Mouse (Mus musculus): Measurements from ENCODE around the gene Mgea5.

- TF ChIP-seq CTCF (IDR thresholded peaks at IDR 0.05; ENCODE audit: low read depth, low read length) (no peak), GATA2 (IDR thresholded peaks at IDR 0.05; ENCODE audit: borderline replicate concordance, low read depth, low read length) (no peak), GATA1 (IDR thresholded peaks at IDR 0.05; ENCODE audit: borderline replicate concordance, low read length) (no peak), TAL1 (conservative IDR thresholded peaks at IDR 0.05; ENCODE audit: low read depth, low read length) (no peak), POLR2AphosphoS5 (IDR thresholded peaks at IDR 0.05; ENCODE audit: insufficient replicate concordance, low read depth, low read length) (no peak)
Observed at GRCm38 (mm10) chr19:45794718-45795117, 11.1 kb upstream of the Mgea5 start.

Measured in G1E (cell line).